Mouse (Mus musculus) Patski (cell line): ENCODE measurements around the gene Adgre4. TPM values are rescaled to one million over a fixed set of nuclear protein-coding genes. Genes with fewer than 3 reads are reported as not detected.
A peak's percentile ranks its signal among the peaks of the same experiment; 100 is the strongest.

ENCODE experiments used
- ATAC-seq: fragments of 100-300 bp; one replicate; pipeline ENCODE4 v1.8.0; 2021
- CTCF ChIA-PET: fragments of 350-600 bp; sonication (Branson Sonifier 250); formaldehyde crosslinking; loops from one replicate; lab custom pipeline; 2022; ENCODE audit warnings: inconsistent platforms; lab: Charles Lee
- POLR2A ChIA-PET: fragments of 350-600 bp; sonication (Branson Sonifier 250); formaldehyde crosslinking; loops from one replicate; lab custom pipeline; 2022; ENCODE audit warnings: antibody characterized with exemption, inconsistent platforms; lab: Charles Lee
- DNase-seq: peaks from one replicate; pipeline ENCODE4 v3.0.0-alpha.2; 2011; ENCODE audit warnings: low read depth, low spot score
- H3K27me3 ChIP-seq: fragments of 371-371 bp; one replicate; pipeline ENCODE4 v1.5.1; 2021
- CTCF ChIP-seq: fragments of 100-300 bp; IDR thresholded peaks from one replicate; pipeline ENCODE4 v1.5.1; 2021
- in situ Hi-C: fragments of 300-500 bp; cut with MboI; formaldehyde crosslinking; loops from 3 replicates; pipeline ENCODE4 v1.11.1; 2018; ENCODE audit warnings: low pct_unique_long_range_greater_than_20kb, mixed read lengths
- polyA plus RNA-seq: library from polyadenylated mRNA; unstranded; gene quantifications from one replicate; pipeline ENCODE4 v1.2.3, GENCODE M21; 2021

Adgre4 gene
- polyA plus RNA-seq, result not detected

- no peak for DNase-seq
- ChIA-PET CTCF (no interaction called here), POLR2A (no interaction called here)
- TF ChIP-seq CTCF, result no peak
- H3K27me3 ChIP-seq, result peaks cover 20% of the 10 kb centered on the region
- no peak for ATAC-seq
- in situ Hi-C loops, result no loop called here
Measured at GRCm38 (mm10) chr17:55749786-55750185, at the start of gene Adgre4. Gene Adgre4, plus strand, starts transcription at chr17:55749984.

DNA sequence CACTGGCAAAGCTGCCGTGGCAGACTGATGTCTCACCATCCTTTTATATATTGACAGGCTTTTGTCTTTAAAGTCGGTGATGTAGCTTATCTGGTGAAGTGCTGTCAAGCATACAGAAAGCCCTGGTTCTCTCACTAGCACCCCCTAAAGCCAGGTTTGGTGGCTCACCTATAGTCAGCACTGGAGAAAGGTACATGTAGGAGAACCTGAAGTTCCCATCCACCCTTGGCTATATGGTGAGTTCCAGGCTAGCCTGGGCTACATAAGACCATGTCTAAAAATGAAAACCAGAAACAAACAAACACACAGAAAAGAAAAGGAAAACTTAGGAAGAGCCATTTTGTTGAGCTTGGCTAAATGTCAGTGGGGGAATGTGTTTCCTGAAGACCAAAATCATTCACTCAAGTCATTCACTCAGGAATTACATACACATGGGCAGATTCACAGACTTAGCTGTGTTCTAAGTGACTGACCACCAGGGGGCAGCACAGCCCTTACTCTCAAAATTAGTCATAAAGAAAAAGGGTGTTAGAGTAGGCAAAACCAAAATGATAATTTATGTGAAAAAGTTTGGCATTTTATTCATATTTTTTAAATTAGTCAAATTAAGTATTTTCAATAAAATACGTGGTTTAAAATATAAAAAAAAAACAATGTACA, 47.5 kb upstream of the Adgre4 start:
- DNase-seq (peak; percentile 28), ATAC-seq (peak; percentile 83)
- POLR2A ChIA-PET, result no interaction called here
- CTCF ChIA-PET, result interaction anchor here (1.0 to 2.6 kb wide), 12 partner anchors 10 to 307 kb away, joined by 3 to 9 read pairs (median 3); partner anchors contain the start of genes Mpnd and Stap2
- in situ Hi-C loops, result loop anchor here (25.0 kb wide), 1 partner anchor 310 kb away; the partner anchor contains the start of genes Mpnd and Stap2
- H3K27me3 ChIP-seq, result no peaks in the 10 kb centered on the region
- TF ChIP-seq CTCF, result peak; percentile 77

DNA sequence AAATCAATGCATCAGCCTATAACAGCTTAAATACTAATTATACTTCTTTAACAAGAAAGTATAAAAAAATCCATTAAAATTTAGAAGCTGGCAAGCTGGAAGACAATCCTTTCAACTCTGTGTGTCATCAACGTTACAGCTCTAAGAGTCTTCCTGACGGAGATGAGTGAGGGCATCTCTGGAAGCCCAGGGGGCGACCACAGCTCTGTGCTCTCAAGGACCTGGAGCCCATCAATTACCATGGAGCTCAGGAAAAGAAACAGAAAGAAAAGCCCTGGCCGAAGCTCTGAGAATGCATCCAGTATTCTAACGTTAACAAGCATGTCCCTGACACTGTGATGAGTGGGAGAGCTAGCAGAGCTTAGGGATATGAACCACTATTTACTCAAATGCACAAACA, 46.9 kb upstream of the Adgre4 start:
- no peak for ATAC-seq
- TF ChIP-seq CTCF, result no peak
- in situ Hi-C loops, result loop anchor here (25.0 kb wide), 1 partner anchor 309 kb away; the partner anchor contains the start of genes Mpnd and Stap2
- CTCF ChIA-PET, result interaction anchor here (1.0 to 2.6 kb wide), 10 partner anchors 10 to 306 kb away, joined by 3 to 9 read pairs (median 3); partner anchors contain the start of genes Mpnd and Stap2
- DNase-seq, result no peak
- POLR2A ChIA-PET, result no interaction called here
- no peaks in the 10 kb centered on the region for H3K27me3 ChIP-seq

DNA sequence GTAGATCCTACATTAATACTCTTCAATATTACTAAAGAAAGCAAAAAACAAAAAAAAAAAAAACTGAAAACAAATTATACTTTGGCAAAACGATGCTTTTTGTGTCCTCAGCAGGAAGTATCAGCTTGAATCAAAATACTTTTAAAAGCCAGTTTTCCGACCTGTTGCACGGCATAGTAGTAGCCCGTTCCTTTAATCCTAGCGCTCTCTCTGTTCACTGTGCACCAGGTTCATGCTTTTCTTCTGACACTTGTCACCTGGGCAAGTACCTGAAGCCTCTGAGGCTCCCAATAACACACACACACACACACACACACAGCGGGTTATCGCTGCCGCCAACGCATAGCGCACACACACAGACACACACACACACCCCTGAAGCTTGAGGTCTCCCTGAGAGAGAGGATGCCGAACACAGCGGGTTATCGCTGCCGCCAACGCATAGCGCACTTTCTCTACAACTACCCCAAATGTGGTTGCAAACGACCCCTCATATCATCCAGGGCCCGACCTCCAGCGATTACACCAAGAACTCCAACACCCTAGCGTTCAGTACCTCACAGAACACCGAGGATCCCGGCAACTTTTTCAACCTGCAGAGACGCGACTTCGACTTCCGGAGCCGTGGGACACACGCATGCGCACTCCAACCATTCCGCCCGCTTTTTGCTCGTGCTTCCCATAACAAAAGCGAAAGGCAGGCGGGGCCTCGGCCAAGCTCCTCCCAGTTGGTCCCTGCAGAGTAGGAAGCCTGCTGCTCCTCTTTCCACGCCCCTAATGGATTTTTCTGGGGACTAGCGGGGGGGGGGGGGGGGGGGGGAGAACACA, 37.6 kb upstream of the Adgre4 start, which contains the start of gene Pot1b:
Gene Pot1b, minus strand, starts transcription at position 645 of the 828 bp plus-strand sequence.
- CTCF ChIA-PET, result no interaction called here
- DNase-seq (peak; percentile 75), ATAC-seq (peak; percentile 99)
- peaks cover 10% of the 10 kb centered on the region for H3K27me3 ChIP-seq
- in situ Hi-C loops, result loop anchor here (25.0 kb wide), 1 partner anchor 300 kb away; the partner anchor contains the start of genes Mpnd and Stap2
- POLR2A ChIA-PET, result no interaction called here
- no peak for TF ChIP-seq CTCF

DNA sequence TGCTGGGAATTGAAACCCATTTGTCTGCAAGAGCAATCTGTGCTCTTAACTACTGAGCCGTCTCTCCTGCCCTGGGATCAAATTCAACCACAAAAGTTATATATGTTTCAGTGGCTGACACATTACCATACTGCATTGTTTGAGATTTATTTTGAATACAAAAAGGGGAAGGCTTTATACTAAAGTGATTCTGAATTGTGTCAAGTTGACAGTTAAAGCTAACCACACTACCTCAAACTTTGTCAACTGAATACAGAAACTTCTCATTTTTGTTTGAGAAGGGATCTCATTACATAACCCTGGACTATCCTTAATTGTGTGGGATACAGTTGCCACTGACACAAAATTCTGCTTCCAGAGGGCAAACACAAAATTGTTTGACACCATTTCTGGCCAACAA, 28.5 kb upstream of the Adgre4 start:
- ATAC-seq, result no peak
- peaks cover 28% of the 10 kb centered on the region for H3K27me3 ChIP-seq
- CTCF ChIA-PET, result interaction anchor here (1.3 kb wide), 1 partner anchor 19 kb away, joined by 6 read pairs; no protein-coding TSS in a partner anchor
- TF ChIP-seq CTCF, result no peak
- DNase-seq, result no peak
- in situ Hi-C loops, result loop anchor here (25.0 kb wide), 1 partner anchor 291 kb away; the partner anchor contains the start of genes Mpnd and Stap2
- POLR2A ChIA-PET, result no interaction called here

GRCm38 (mm10) chr17:55722250-55722649, 27.5 kb upstream of the Adgre4 start:
- POLR2A ChIA-PET, result no interaction called here
- ATAC-seq (no peak), DNase-seq (no peak)
- in situ Hi-C loops, result loop anchor here (25.0 kb wide), 1 partner anchor 290 kb away; the partner anchor contains the start of genes Mpnd and Stap2
- CTCF ChIA-PET, result interaction anchor here (1.3 kb wide), 1 partner anchor 20 kb away, joined by 6 read pairs; no protein-coding TSS in a partner anchor
- no peak for TF ChIP-seq CTCF
- peaks cover 34% of the 10 kb centered on the region for H3K27me3 ChIP-seq

GRCm38 (mm10) chr17:55726193-55726592, 23.6 kb upstream of the Adgre4 start:
- TF ChIP-seq CTCF, result no peak
- CTCF ChIA-PET, result no interaction called here
- POLR2A ChIA-PET, result no interaction called here
- H3K27me3 ChIP-seq, result peaks cover 30% of the 10 kb centered on the region
- in situ Hi-C loops, result no loop called here
- no peak for ATAC-seq
- DNase-seq, result no peak

DNA sequence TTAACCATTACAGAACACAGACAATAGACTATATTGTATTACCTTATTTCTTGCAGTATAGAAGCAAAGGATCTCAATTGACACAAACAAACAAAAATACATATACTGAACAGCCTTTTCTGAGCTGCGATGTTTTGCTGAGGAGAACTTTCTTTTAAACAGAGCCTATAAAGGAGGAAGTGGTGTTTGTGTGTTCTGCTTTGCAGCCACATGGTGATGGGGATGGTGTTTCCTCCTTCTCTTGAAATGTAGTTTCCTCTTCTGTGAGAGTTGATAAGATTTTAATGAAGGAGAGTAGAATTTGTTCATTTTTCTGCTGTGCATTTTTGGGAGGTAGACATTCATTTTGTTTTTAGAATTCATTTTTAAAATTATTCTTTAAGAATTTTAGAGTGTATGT, 13.1 kb upstream of the Adgre4 start:
- H3K27me3 ChIP-seq, result peaks cover 12% of the 10 kb centered on the region
- CTCF ChIA-PET, result no interaction called here
- in situ Hi-C loops, result no loop called here
- no peak for TF ChIP-seq CTCF
- POLR2A ChIA-PET, result no interaction called here
- DNase-seq (no peak), ATAC-seq (no peak)

GRCm38 (mm10) chr17:55751170-55751569, 1.4 kb downstream of the Adgre4 start:
- in situ Hi-C loops, result no loop called here
- DNase-seq (no peak), ATAC-seq (no peak)
- peaks cover 20% of the 10 kb centered on the region for H3K27me3 ChIP-seq
- TF ChIP-seq CTCF, result no peak
- POLR2A ChIA-PET, result no interaction called here
- CTCF ChIA-PET, result no interaction called here

- TF ChIP-seq CTCF, result peak; percentile 49
- no peak for DNase-seq
- in situ Hi-C loops, result no loop called here
- H3K27me3 ChIP-seq, result peaks cover 8% of the 10 kb centered on the region
- CTCF ChIA-PET, result no interaction called here
- no peak for ATAC-seq
- POLR2A ChIA-PET, result no interaction called here
Measured at GRCm38 (mm10) chr17:55813642-55814041, 63.9 kb downstream of the Adgre4 start.
